Mouse (Mus musculus) midbrain, embryonic 11.5 days (tissue): Measurements from ENCODE around the gene Ccdc15. TPM values are rescaled to one million over a fixed set of nuclear protein-coding genes. Genes with fewer than 3 reads are reported as not detected.
A peak's percentile ranks its signal among the peaks of the same experiment; 100 is the strongest.
"Not testable (repeated sequence)": the region's sequence is repeated elsewhere in the genome, so short reads cannot be mapped to it uniquely, and the experiment has no call there.

ENCODE experiments used
- ATAC-seq: fragments of 200-750 bp; cut with Nextera tagmentation; 2 replicates; pipeline ENCODE4 v1.8.0; 2017; ENCODE audit warnings: moderate TSS enrichment, moderate library complexity; ENCODE audit not compliant: low FRiP score
- DNase-seq: peaks from one replicate; pipeline ENCODE4 v3.0.0; 2015; ENCODE audit warnings: low spot score; ENCODE audit errors: missing footprints
- H3K27ac ChIP-seq: fragments of 300-500 bp; sonication (generic); 2 replicates; pipeline ENCODE4 v1.5.1; 2014; ENCODE audit warnings: low read depth, low read length
- H3K27me3 ChIP-seq: fragments of 300-500 bp; sonication (generic); 2 replicates; pipeline ENCODE4 v1.6.1; 2014; ENCODE audit warnings: mild to moderate bottlenecking, low read length, moderate library complexity, mixed read lengths; ENCODE audit not compliant: control insufficient read depth, insufficient read depth
- H3K36me3 ChIP-seq: fragments of 300-500 bp; sonication (generic); 2 replicates; pipeline ENCODE4 v1.6.1; 2014; ENCODE audit warnings: mild to moderate bottlenecking, low read length, moderate library complexity, mixed read lengths; ENCODE audit not compliant: control insufficient read depth, insufficient read depth
- H3K4me1 ChIP-seq: fragments of 300-500 bp; sonication (generic); 2 replicates; pipeline ENCODE4 v1.6.1; 2014; ENCODE audit warnings: low read length; ENCODE audit not compliant: control insufficient read depth, insufficient read depth
- H3K4me2 ChIP-seq: fragments of 300-500 bp; sonication (generic); 2 replicates; pipeline ENCODE4 v1.6.1; 2014; ENCODE audit warnings: mild to moderate bottlenecking, moderate library complexity
- H3K4me3 ChIP-seq: fragments of 300-500 bp; sonication (generic); 2 replicates; pipeline ENCODE4 v1.5.1; 2014; ENCODE audit warnings: low read depth, low read length
- H3K9ac ChIP-seq: fragments of 300-500 bp; sonication (generic); 2 replicates; pipeline ENCODE4 v1.6.1; 2014; ENCODE audit warnings: low read length
- H3K9me3 ChIP-seq: fragments of 300-500 bp; sonication (generic); 2 replicates; pipeline ENCODE4 v1.6.1; 2016; ENCODE audit warnings: low read length; ENCODE audit not compliant: control insufficient read depth
- WGBS: fragments of 180-500 bp; shearing (Covaris S2); extraction: QIAGEN DNeasy Blood & Tissue Kit; methylation state at CpG from one replicate; pipeline ENCODE4 v1.1.7; 2014; 5-methylcytosine and 5-hydroxymethylcytosine counted together
- polyA plus RNA-seq: library from polyadenylated mRNA; unstranded; fragments of >200 nt; fragmentation: Nextera tagmentation; extraction: Ambion mirVana; gene quantifications from 2 replicates; pipeline ENCODE4 v1.2.1, GENCODE M21; 2014

Gene Ccdc15
- polyA plus RNA-seq, 1 experiment from 2014 or later, result 9.3 TPM

GRCm38 (mm10) chr9:37301720-37302119 lies 46.5 kb downstream of the Ccdc15 start:
- ATAC-seq (no peak), DNase-seq (no peak)
- no peak overlapping the region for H3K4me2 ChIP-seq
- H3K4me1 ChIP-seq, result no peaks in the 10 kb centered on the region
- no peaks in the 10 kb centered on the region for H3K9me3 ChIP-seq
- H3K27ac ChIP-seq, result no peak overlapping the region
- no peak overlapping the region for H3K9ac ChIP-seq
- H3K27me3 ChIP-seq, result no peaks in the 10 kb centered on the region
- no peaks in the 10 kb centered on the region for H3K36me3 ChIP-seq
- H3K4me3 ChIP-seq, result no peak overlapping the region
- WGBS, result 92% methylated on average over 1 of the region's 1 CpGs

GRCm38 (mm10) chr9:37300501-37300900 lies 47.7 kb downstream of the Ccdc15 start:
- not testable (repeated sequence) for H3K27ac ChIP-seq, H3K27me3 ChIP-seq, H3K9me3 ChIP-seq, H3K4me1 ChIP-seq, ATAC-seq, H3K36me3 ChIP-seq, DNase-seq, H3K4me2 ChIP-seq, H3K9ac ChIP-seq, H3K4me3 ChIP-seq
- WGBS, result 78% methylated on average over 1 of the region's 1 CpGs

GRCm38 (mm10) chr9:37295586-37295985 lies 52.6 kb downstream of the Ccdc15 start:
- no peaks in the 10 kb centered on the region for H3K9me3 ChIP-seq
- H3K4me2 ChIP-seq, result no peak overlapping the region
- DNase-seq (no peak), ATAC-seq (no peak)
- H3K4me1 ChIP-seq, result no peaks in the 10 kb centered on the region
- no peak overlapping the region for H3K27ac ChIP-seq
- H3K9ac ChIP-seq, result no peak overlapping the region
- no peaks in the 10 kb centered on the region for H3K36me3 ChIP-seq
- H3K27me3 ChIP-seq, result no peaks in the 10 kb centered on the region
- H3K4me3 ChIP-seq, result no peak overlapping the region

- WGBS, result 91% methylated on average over 2 of the region's 2 CpGs
- Histone ChIP-seq H3K4me2 (no peak overlapping the region), H3K9ac (no peak overlapping the region), H3K27ac (no peak overlapping the region), H3K9me3 (no peaks in the 10 kb centered on the region), H3K4me3 (no peak overlapping the region), H3K4me1 (no peaks in the 10 kb centered on the region), H3K27me3 (no peaks in the 10 kb centered on the region), H3K36me3 (no peaks in the 10 kb centered on the region)
- ATAC-seq, result no peak
- DNase-seq, result no peak
Measured at GRCm38 (mm10) chr9:37266622-37267021, 81.6 kb downstream of the Ccdc15 start.

DNA sequence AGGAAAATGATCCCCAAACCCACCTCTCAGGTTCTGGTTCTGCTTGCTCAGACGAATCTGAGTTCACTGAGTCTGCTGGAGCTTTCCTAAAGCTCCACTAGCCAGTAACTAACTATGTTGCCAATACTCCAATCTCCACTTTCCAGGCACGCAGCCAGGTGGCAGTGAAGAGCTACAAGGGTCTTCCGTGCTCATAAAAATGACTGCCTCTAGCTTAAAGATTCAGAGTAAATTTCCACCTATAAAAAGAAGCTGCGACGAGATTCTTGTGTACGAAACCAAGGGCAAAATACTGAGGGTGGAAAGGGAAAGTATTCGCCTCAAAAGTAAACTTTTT lies 92.4 kb downstream of the Ccdc15 start:
- peak; percentile 59 for ATAC-seq

DNA sequence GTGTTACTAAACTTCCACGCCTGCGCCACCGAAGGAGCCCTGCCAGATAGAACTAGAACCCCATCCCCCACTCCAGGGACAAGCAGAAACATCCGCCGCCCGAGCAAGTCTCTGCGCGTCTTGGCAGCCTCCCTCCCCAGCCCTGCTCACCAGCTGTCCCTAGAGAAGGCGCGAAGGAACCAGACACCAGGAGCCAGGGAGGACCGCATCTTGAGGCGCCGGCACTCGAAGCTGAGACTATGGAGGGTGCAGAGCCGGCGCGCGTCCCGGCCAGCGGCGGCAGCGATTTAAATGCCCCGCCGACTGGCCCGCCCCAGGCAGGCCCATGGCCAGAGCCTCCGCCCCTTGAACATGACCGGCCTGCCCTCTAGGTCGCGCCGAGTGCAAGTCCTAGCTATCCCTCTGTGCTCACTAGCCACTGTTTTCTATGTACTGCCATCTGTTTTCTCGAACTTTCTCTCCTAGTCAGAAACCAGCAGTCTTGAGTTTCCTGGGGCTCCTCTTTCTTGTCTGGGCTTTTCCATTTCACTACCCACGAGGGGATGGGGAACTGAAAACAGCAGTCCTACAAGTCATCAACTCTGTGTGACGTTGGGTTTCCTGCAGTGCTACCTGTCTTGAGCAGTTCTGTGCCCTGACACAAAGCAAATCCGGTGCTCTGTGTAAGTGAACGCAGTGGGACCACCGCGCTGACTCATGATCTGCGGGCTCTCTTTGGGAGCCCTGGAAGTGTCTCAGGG lies 92.9 kb downstream of the Ccdc15 start, which contains the start of gene Slc37a2:
Gene Slc37a2 (minus strand): TSS at position 590 of the 740 bp plus-strand sequence.
- Histone ChIP-seq H3K36me3 (no peaks in the 10 kb centered on the region), H3K4me1 (peaks cover 17% of the 10 kb centered on the region), H3K4me3 (peak within 1 kb of the TSS; percentile 35), H3K27me3 (no peaks in the 10 kb centered on the region; the same call in 1 of the 2 replicates), H3K4me2 (peak within 1 kb of the TSS; percentile 72), H3K27ac (no peak within 1 kb of the TSS), H3K9me3 (no peaks in the 10 kb centered on the region), H3K9ac (peak within 1 kb of the TSS; percentile 59)
- ATAC-seq (peak; percentile 79), DNase-seq (peak; percentile 96)
- whole genome bisulfite sequencing, result 3% methylated on average over 38 of the region's 38 CpGs

More for the DNA sequence above, 92.4 kb downstream of the Ccdc15 start:
- Histone ChIP-seq H3K9ac (peak overlapping the region; percentile 18; the same call in 1 of the 2 replicates), H3K4me3 (no peak overlapping the region; the same call in 1 of the 2 replicates), H3K36me3 (no peaks in the 10 kb centered on the region), H3K27ac (no peak overlapping the region), H3K9me3 (no peaks in the 10 kb centered on the region), H3K27me3 (no peaks in the 10 kb centered on the region; the same call in 1 of the 2 replicates), H3K4me2 (peak overlapping the region; percentile 72), H3K4me1 (peaks cover 17% of the 10 kb centered on the region)
- 40% methylated on average over 7 of the region's 7 CpGs for WGBS
- DNase-seq, result no peak

DNA sequence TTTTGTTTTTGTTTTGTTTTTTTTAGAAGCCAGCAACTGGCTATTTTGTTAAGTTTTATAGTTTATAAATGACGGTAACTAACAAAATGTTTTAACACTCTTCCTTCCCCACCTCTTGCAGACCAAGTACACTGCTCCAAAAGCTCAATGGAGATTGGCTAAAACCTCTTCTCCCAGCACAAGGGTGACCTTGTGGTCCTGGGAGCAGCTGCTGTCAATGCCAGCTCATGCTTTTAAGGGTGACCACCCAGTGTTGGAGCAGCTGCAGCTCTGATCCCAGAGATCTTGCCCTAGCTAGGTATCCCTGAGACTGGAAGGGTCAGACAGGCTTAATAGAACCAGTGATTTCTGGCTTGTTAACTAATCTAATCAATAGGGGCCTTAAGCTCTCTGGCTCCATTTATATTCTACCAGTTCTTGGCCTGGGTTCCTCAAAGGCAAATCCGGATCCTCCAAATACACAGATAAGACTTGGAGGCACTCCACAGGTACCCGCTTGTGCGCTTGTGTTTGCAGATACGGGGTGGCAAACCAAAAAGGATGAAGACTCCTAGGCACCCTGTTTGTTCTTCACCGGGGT lies 93.6 kb downstream of the Ccdc15 start:
- no peak overlapping the region for H3K27ac ChIP-seq

DNA sequence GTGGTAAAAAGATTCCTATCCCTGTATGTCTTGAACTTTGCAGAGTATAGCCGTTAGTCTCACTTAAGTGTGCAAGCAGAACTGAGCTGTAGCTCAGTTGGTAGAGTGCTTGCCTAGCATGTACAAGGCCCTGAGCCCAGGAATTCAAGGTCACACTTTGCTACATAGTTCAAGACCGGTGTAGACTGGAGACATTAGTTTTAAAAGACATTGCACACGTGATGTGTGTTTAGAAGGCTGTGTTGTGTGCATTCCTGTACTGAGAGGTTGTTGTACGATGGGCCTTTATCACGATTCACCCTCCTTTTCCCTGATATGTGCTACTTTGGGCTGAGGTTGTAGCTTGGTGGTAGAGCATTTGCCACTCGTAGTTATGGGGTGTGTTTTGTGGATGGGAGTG lies 97.6 kb downstream of the Ccdc15 start:
- WGBS, result 89% methylated on average over 6 of the region's 6 CpGs

More for the DNA sequence above, 93.6 kb downstream of the Ccdc15 start:
- H3K27me3 ChIP-seq, result no peaks in the 10 kb centered on the region; the same call in 1 of the 2 replicates
- peak overlapping the region; percentile 59; the same call in 1 of the 2 replicates for H3K9ac ChIP-seq
- no peaks in the 10 kb centered on the region for H3K9me3 ChIP-seq
- WGBS, result 24% methylated on average over 6 of the region's 6 CpGs
- H3K4me2 ChIP-seq, result peak overlapping the region; percentile 72
- peak overlapping the region; percentile 35 for H3K4me3 ChIP-seq
- peak; percentile 49 for ATAC-seq
- H3K36me3 ChIP-seq, result no peaks in the 10 kb centered on the region
- DNase-seq, result peak; percentile 91
- H3K4me1 ChIP-seq, result peaks cover 17% of the 10 kb centered on the region

GRCm38 (mm10) chr9:37249976-37250375 lies 98.3 kb downstream of the Ccdc15 start:
- H3K27me3 ChIP-seq, result no peaks in the 10 kb centered on the region
- WGBS, result 94% methylated on average over 3 of the region's 3 CpGs
- no peak overlapping the region for H3K9ac ChIP-seq
- no peak overlapping the region for H3K4me3 ChIP-seq
- peaks cover 8% of the 10 kb centered on the region for H3K4me1 ChIP-seq
- H3K4me2 ChIP-seq, result no peak overlapping the region
- H3K9me3 ChIP-seq, result no peaks in the 10 kb centered on the region
- ATAC-seq, result no peak
- no peak overlapping the region for H3K27ac ChIP-seq
- DNase-seq, result no peak
- H3K36me3 ChIP-seq, result no peaks in the 10 kb centered on the region

More for the DNA sequence above, 97.6 kb downstream of the Ccdc15 start:
- Histone ChIP-seq H3K27ac (no peak overlapping the region), H3K27me3 (no peaks in the 10 kb centered on the region; the same call in 1 of the 2 replicates), H3K4me2 (no peak overlapping the region), H3K9ac (no peak overlapping the region), H3K36me3 (no peaks in the 10 kb centered on the region), H3K4me1 (peaks cover 15% of the 10 kb centered on the region), H3K4me3 (no peak overlapping the region), H3K9me3 (no peaks in the 10 kb centered on the region)
- DNase-seq (no peak), ATAC-seq (no peak)
